Comparison of ENCODE assay signal across 10 mouse cellular contexts in the genomic region with DNA sequence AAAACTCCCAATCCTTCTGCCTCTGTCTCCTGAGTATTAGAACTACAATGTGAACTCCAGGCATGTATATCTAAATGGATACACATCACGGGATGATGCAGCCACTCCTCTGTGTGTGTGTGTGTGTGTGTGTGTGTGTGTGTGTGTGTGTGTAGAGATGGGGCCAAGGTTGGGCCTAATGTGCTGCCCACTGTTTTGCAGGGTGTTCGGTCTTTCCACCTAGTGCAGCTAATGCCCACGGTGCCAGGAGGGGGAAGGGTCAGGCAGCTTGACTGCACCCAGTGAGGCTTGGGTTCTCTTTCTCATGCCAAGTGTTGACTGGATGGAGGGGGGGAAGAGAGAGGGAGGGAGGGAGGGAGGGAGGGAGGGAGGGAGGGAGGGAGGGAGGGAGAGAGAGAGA. TPM values are rescaled to one million over a fixed set of nuclear protein-coding genes. Genes with fewer than 3 reads are reported as not detected.
DNase-seq lines count a peak whose midpoint lies in the region; ATAC-seq lines count a peak whose summit lies in the region.
"Had no signal": no experiment of that assay in that cellular context is flagged by ENCODE, and none has a peak within 500 bp of the region (broad histone marks: within the 10 kb centered on the region; RNA-seq: fewer than 3 reads in every experiment).

No protein-coding gene starts in this region.

- ATAC-seq in hindbrain, embryonic 14.5 days (ENCODE audit: low FRiP score) = no peak
- ATAC-seq in midbrain, embryonic 14.5 days (ENCODE audit: low FRiP score, low TSS enrichment) = no peak

- H3K9ac ChIP-seq in hindbrain, embryonic 14.5 days = no peak overlapping the region
- H3K9ac ChIP-seq in midbrain, embryonic 14.5 days (replicated peaks; ENCODE audit: low read length) = no peak overlapping the region

- H3K4me2 ChIP-seq in hindbrain, embryonic 14.5 days (replicated peaks) = no peak overlapping the region
- peak overlapping the region; percentile 10; the same call in 1 of the 2 replicates for H3K4me2 ChIP-seq in midbrain, embryonic 14.5 days (ENCODE audit: low read length)

- H3K27me3 ChIP-seq in hindbrain, embryonic 14.5 days (ENCODE audit: control insufficient read depth, insufficient read depth, low read length) = no peaks in the 10 kb centered on the region
- peaks cover 47% of the 10 kb centered on the region for H3K27me3 ChIP-seq in hindbrain, embryonic 10.5 days (ENCODE audit: insufficient read depth, poor library complexity, severe bottlenecking)
- no peaks in the 10 kb centered on the region for H3K27me3 ChIP-seq in midbrain, embryonic 14.5 days (ENCODE audit: control insufficient read depth, insufficient read depth, low read length)

- DNase-seq in hindbrain, embryonic 14.5 days (ENCODE audit: low spot score) = no peak
- DNase-seq in hindbrain, embryonic 10.5 days (ENCODE audit: low spot score) = no peak
- peak; percentile 66 to 73 for DNase-seq in cerebellum, postnatal 14 days
- DNase-seq in kidney, adult 18-20 months = peak; percentile 63
- DNase-seq in midbrain, embryonic 14.5 days = no peak
- no peak for DNase-seq in urinary bladder, postnatal 36 days (ENCODE audit: low spot score in 2 of 2)
- DNase-seq in left cerebral cortex, adult 11 months (ENCODE audit: low spot score) = no peak
- no peak for DNase-seq in left cerebral cortex, adult 18-20 months (ENCODE audit: low spot score in 2 of 2)

- WGBS in hindbrain, embryonic 14.5 days = 41% methylated on average over 3 of the region's 3 CpGs
- WGBS in hindbrain, embryonic 10.5 days = 43% methylated on average over 3 of the region's 3 CpGs
- 35% methylated on average over 3 of the region's 3 CpGs for WGBS in midbrain, embryonic 14.5 days

- no peak overlapping the region for H3K4me3 ChIP-seq in hindbrain, embryonic 14.5 days (replicated peaks; ENCODE audit: low read length)
- no peak overlapping the region for H3K4me3 ChIP-seq in hindbrain, embryonic 10.5 days
- no peak overlapping the region for H3K4me3 ChIP-seq in midbrain, embryonic 14.5 days (replicated peaks; ENCODE audit: low read depth, low read length)
- H3K4me3 ChIP-seq: megakaryocyte, embryonic 14.5 days had no signal

- no peaks in the 10 kb centered on the region for H3K9me3 ChIP-seq in hindbrain, embryonic 14.5 days (ENCODE audit: control insufficient read depth, low read length)
- no peaks in the 10 kb centered on the region for H3K9me3 ChIP-seq in hindbrain, embryonic 10.5 days
- H3K9me3 ChIP-seq in midbrain, embryonic 14.5 days (ENCODE audit: control insufficient read depth, low read length) = no peaks in the 10 kb centered on the region
- H3K9me3 ChIP-seq: G1E had no signal

- peaks cover 26% of the 10 kb centered on the region for H3K4me1 ChIP-seq in hindbrain, embryonic 14.5 days (replicated peaks; ENCODE audit: control insufficient read depth, insufficient read depth, low read length)
- H3K4me1 ChIP-seq in hindbrain, embryonic 10.5 days (replicated peaks) = peaks cover 72% of the 10 kb centered on the region
- peaks cover 64% of the 10 kb centered on the region for H3K4me1 ChIP-seq in midbrain, embryonic 14.5 days (ENCODE audit: control insufficient read depth, insufficient read depth, low read length)

- H3K27ac ChIP-seq in hindbrain, embryonic 14.5 days = 0 out of 2 replicates have a peak overlapping the region, but pooled peaks have one; percentile 26
- H3K27ac ChIP-seq in hindbrain, embryonic 10.5 days = no peak overlapping the region; the same call in 1 of the 2 replicates
- H3K27ac ChIP-seq in midbrain, embryonic 14.5 days (replicated peaks; ENCODE audit: low read depth, low read length) = peak overlapping the region; percentile 83

- H3K36me3 ChIP-seq in hindbrain, embryonic 14.5 days (replicated peaks; ENCODE audit: control insufficient read depth, insufficient read depth) = no peaks in the 10 kb centered on the region
- H3K36me3 ChIP-seq in hindbrain, embryonic 10.5 days = no peaks in the 10 kb centered on the region
- no peaks in the 10 kb centered on the region for H3K36me3 ChIP-seq in midbrain, embryonic 14.5 days (ENCODE audit: control insufficient read depth, insufficient read depth, low read length)
- H3K36me3 ChIP-seq: G1E had no signal

RNA-seq across cellular contexts. Expression of a gene that starts 19.3 kb away (rescaled TPM):
- 8.5 and 10.3 TPM in 2 replicates for polyA plus RNA-seq in hindbrain, embryonic 14.5 days (2014; fragmentation: Nextera tagmentation; extraction: Ambion mirVana)
- 2.5 and 2.8 TPM in 2 replicates for polyA plus RNA-seq in hindbrain, embryonic 10.5 days (2016; fragmentation: Nextera tagmentation; extraction: Ambion mirVana)
- polyA plus RNA-seq in midbrain, embryonic 14.5 days (2014; fragmentation: Nextera tagmentation; extraction: Ambion mirVana) = 16.5 and 17.4 TPM in 2 replicates
- total RNA-seq in left cerebral cortex, adult 18-20 months (2021) = 10 to 100 TPM; 86.2 to 91.0 TPM
- total RNA-seq: G1E had no signal
- polyA plus RNA-seq: G1E had no signal

RNA-seq across cellular contexts. Expression of a gene that starts 21.8 kb away (rescaled TPM):
- 13.6 and 14.4 TPM in 2 replicates for polyA plus RNA-seq in hindbrain, embryonic 14.5 days (2014; fragmentation: Nextera tagmentation; extraction: Ambion mirVana)
- polyA plus RNA-seq in hindbrain, embryonic 10.5 days (2016; fragmentation: Nextera tagmentation; extraction: Ambion mirVana) = 23.2 and 24.2 TPM in 2 replicates
- 13.7 and 14.8 TPM in 2 replicates for polyA plus RNA-seq in midbrain, embryonic 14.5 days (2014; fragmentation: Nextera tagmentation; extraction: Ambion mirVana)
- 10 to 100 TPM; 28.5 to 32.1 TPM for total RNA-seq in left cerebral cortex, adult 18-20 months (2021)

RNA-seq across cellular contexts. Expression of a gene that starts 34.2 kb away (rescaled TPM):
- polyA plus RNA-seq in hindbrain, embryonic 14.5 days (2014; fragmentation: Nextera tagmentation; extraction: Ambion mirVana) = 17.4 and 20.3 TPM in 2 replicates
- 27.6 and 33.1 TPM in 2 replicates for polyA plus RNA-seq in hindbrain, embryonic 10.5 days (2016; fragmentation: Nextera tagmentation; extraction: Ambion mirVana)
- polyA plus RNA-seq in midbrain, embryonic 14.5 days (2014; fragmentation: Nextera tagmentation; extraction: Ambion mirVana) = 15.4 and 20.2 TPM in 2 replicates
- 10 to 100 TPM in 1 of 2 experiments, 1 to 10 TPM in 1; 9.2 to 12.0 TPM for total RNA-seq in left cerebral cortex, adult 18-20 months (2021)

RNA-seq across cellular contexts. Expression of a gene that starts 43.6 kb away (rescaled TPM):
- 1.9 and 2.6 TPM in 2 replicates for polyA plus RNA-seq in hindbrain, embryonic 14.5 days (2014; fragmentation: Nextera tagmentation; extraction: Ambion mirVana)
- polyA plus RNA-seq in hindbrain, embryonic 10.5 days (2016; fragmentation: Nextera tagmentation; extraction: Ambion mirVana) = 0.15 and 0.52 TPM in 2 replicates
- polyA plus RNA-seq in midbrain, embryonic 14.5 days (2014; fragmentation: Nextera tagmentation; extraction: Ambion mirVana) = 0.66 and 0.92 TPM in 2 replicates
- total RNA-seq in left cerebral cortex, adult 18-20 months (2021) = 1 to 10 TPM; 3.8 to 5.0 TPM

Comparison
In these comparisons a context has a peak if more than half of its experiments do, and no peak if none do; other contexts are left out.
1. DNase-seq: peak in cerebellum, postnatal 14 days (2 of 2) and kidney, adult 18-20 months (single experiment); none in hindbrain, embryonic 14.5 days (single experiment), hindbrain, embryonic 10.5 days (single experiment), midbrain, embryonic 14.5 days (single experiment), urinary bladder, postnatal 36 days (0 of 2), left cerebral cortex, adult 11 months (single experiment) and left cerebral cortex, adult 18-20 months (0 of 2).